Mouse (Mus musculus): Measurements from ENCODE around the gene Srp68.

Gene Srp68

DNA sequence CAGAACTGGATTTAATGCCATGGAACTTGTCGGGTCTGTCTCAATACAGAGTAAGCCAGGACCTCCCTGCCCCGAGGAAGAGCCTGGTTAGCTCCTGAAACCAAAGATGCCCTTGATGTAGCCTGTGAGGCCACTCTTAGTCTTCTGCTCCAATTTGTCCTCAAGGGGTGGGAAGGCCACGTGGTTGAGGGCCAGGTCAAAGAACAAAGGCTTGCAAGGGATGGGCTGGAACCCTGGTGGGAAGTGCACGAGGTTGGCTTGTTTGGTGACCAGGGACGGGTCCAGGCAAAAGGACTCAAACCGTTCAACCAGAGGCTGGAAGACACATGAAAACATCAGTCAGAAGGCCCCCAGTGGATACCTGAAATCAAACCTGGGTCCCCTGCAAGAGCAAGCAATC is 28.4 kb downstream of the Srp68 start:
- DNase-seq = no peak

DNA sequence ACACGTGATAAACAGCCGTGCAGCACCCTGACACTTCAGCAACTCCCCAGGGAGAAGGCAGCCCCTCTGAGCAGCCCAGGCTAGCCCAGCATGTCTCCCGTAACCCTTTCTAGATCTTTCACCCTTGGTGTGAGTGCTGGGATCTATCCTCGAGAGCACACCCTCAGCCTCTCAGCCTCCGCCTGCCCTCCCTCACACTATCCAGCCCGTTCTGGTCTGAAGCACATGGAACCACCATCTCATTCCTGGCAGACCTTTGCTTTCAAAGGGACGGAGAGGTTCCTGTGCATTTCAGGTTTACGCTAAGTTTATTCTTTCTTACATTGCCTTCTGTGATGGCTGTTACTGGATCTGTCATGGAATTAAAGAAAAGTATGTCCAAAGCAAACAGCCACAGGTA is 29.4 kb downstream of the Srp68 start:
- no peak for DNase-seq

DNA sequence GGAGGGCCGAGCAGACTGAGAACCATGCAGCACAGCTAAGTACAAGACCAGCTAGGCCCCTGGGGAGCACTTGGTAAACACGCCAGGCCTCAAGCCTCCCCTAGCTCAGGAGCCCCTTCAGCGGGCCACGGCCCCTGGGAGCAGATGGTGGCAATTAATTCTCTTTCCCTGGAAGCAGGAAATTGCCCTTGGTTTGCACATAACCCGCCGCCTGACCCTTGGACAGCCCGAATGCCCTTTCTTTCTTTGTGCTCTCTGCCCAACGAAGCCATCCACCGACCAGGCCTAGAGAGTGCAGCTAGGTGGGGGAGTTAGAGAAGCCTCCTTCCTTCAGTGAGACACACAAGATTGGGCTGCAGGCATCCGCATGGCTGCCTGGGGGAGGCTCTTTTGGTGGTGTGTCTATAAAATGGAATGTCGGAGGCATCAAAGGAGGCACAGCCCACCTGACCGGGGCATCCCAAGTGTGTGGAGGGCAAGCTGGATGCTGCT is 32.2 kb downstream of the Srp68 start:
- no peak for DNase-seq

DNA sequence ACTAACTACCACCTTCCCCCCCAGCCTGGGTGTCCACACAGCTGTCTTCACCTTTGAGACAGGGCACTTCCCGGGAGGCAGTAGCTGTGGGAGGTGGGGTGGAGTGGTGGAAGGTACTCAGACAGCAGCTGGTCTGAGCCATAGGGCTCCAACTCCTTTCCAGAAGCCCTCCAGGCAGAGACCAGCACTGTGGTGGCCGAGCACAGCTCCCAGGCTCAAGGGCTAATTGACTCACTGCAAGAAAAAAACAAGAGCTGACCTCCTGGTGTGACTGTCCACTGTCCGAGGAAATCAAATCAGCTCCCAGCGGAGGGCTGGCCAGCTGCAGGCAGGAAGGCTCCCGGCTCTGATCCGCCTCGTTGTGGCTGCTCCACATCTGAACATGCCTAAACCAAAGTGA is 34.2 kb downstream of the Srp68 start:
- DNase-seq = no peak

DNA sequence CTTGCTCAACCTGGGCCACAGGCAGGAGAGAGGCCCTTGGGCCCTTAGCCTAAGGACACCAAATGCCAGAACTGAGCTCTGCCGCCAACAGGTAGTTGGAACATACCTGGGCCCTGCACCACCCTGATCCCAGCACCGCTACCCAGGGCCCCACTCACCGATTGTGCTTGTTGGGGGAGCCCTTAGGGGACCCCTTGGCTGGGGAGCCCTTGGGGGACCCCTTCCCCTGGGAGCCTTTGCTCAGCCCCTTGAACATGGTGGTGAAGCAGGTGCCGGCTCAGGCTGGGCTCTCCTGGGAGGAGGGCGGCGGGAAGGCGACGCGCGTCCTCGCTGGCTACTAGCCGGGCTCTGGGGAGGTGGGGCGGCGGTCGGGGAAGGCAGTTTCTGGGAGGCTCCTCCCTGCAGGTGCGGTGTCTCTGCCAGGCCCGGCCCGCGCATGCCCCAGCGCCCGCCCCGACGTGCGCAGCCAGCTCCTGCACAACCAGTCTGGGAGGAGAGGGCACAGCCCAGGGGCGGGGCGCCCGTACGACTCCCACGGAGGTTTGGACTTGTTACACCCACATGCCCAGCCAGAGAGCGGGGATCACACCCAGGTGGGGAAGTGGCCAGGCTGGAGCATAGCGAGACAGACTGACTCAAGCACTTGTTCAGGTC is 36.1 kb downstream of the Srp68 start, which contains the start of gene Evpl:
Evpl (minus strand) TSS at position 336 of the 654 bp plus-strand sequence.
- peak; percentile 65 for DNase-seq

DNA sequence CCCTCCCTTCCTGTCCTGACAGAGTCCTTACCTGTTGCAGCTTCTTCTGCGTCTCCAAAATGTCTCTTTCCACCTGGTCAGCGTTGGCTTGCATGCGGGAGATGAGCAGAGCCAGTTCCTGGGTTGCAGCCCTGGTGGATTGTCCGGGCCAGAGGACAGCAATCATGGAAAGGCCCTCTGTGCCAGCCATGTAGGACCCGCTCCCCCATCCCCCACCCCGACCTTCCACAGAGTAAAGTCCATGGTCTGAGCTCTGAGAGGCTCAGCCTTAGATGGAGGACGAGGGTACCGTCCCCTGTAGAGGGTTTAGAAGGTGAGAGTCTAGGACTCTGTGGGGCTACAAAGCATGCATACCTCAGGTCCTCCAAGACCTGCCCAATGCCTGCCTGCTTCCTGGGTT is 39.1 kb downstream of the Srp68 start:
- no peak for DNase-seq

DNA sequence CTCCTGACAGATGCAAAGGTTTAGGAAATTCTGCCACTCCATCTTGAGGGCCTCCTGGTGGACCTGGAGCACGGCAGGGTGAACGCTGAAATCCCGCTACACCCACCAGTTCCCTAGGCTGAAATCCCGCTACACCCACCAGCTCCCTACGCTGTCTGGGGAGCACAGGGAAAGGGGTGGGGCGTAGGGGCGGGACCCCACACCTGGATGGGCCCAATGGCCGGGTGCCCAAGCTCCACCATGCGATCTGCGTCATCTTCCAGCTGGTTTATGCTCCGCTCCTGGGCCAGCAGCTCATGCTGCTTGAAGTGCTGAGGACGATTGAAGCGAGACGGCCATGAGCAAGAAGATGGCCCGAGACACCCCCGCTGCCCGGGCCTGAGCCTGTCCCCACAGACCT is 41.6 kb downstream of the Srp68 start:
- no peak for DNase-seq

DNA sequence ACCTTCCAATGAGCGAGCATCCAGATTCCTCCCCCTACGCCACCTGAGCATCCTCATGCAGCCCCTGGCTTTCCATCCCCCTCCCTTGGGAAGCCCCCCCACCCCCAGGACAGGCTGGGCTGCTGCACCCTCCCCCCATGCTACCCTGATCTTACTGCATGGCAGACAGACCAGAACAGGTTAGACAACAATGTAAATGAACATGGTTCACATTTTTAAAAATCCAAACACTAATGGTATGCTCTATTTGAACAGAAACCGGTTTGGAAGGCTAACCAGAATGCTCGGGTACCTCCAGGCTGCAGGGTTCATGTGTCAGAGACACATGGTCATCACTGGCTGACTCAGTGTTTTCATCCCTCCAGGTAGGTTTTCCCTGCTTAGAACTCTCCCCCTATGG is 45.3 kb downstream of the Srp68 start:
- no peak for DNase-seq

DNA sequence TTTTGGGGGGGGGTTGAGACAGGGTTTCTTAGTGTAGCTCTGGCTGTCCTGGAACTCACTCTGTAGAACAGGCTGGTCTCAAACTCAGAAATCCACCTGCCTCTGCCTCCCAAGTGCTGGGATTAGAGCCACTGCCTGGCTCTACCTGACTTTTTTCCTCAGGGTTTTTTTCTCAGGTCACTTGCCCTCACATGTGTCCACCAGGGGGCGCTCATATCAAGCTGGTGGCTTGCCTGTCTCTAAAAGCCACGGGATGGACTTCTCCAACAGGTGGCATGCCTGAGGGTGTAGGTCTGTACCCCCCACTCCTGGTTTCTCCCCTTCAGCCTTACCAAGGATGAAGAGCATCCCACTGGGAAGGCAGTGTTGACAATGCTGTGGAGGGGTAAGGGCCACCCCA is 47.6 kb downstream of the Srp68 start:
- peak; percentile 88 for DNase-seq

DNA sequence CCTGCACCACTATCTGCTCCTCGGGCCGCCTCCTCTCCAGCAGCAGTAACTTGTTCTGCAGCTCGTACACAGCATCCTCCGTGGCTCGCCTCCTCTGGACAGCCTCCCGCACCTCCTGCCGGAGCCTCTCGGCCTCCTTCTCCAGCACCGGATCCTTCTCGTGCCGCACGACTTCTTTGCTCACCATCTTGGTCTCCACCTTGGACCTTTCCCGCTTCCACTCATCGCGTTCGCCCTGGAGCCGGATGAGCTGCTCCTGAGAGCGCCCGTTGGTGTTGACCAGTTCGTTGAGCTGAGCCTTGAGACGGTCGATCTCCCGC is 51.3 kb downstream of the Srp68 start:
- no peak for DNase-seq

DNA sequence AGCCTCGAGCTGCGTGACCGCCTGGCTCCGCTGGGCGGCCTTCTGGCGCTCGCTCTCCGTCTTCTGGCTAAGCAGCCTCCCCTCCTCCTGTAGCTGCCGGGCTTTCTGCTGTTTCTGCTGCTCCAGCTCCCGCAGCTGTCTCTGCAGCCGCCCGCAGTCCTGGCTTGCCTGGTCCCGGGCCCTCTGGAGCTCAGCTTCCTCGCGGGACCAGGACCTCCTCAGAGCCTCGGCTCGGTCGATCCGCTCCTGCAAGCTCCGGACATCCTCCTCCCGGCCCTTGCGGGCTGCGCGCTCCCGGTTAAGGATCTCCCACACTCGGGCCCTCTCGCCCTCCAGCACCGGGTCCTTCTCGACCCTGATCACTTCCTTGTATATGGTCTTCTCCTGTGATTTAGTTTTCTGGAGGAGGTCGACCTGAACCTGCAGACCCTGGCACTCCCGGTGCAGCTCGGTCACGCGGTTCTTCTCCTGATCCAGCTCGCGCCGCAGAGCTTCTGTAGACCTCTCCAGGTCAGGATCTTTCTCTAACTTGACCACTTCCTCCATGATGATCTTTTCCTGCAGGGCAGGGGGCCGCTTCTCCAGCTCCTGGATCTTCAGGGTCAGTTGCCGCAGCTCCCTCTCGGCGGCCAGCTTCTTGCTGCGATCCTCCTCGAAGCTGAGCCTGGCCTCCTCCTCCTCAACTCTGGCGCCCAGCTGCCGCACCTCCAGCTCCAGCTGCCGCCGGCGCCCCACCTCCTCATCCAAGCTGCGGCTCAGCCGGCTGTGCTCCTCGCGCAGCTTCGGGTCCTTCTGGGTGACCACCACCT is 51.9 kb downstream of the Srp68 start:
- DNase-seq = no peak

DNA sequence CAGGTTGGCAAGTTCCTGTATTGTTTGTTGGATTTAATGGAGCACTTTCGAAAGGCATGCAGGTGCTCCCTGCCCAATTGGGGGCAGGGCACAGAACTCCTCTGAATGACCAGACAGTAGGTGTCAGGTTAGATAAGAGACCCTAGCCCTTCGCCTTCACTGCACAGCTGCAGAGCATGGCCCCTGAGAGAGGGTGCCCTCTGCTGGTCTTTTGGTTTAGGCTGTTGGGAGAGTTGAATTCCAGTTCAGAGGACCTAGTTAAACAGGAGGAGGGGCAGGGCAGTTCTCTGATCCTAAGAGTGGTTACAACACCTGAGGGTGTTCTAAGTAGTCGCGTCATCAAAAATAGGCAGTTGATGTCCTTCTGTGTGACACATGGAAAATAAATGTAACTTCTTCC is 54.1 kb downstream of the Srp68 start:
- DNase-seq = peak; percentile 73

DNA sequence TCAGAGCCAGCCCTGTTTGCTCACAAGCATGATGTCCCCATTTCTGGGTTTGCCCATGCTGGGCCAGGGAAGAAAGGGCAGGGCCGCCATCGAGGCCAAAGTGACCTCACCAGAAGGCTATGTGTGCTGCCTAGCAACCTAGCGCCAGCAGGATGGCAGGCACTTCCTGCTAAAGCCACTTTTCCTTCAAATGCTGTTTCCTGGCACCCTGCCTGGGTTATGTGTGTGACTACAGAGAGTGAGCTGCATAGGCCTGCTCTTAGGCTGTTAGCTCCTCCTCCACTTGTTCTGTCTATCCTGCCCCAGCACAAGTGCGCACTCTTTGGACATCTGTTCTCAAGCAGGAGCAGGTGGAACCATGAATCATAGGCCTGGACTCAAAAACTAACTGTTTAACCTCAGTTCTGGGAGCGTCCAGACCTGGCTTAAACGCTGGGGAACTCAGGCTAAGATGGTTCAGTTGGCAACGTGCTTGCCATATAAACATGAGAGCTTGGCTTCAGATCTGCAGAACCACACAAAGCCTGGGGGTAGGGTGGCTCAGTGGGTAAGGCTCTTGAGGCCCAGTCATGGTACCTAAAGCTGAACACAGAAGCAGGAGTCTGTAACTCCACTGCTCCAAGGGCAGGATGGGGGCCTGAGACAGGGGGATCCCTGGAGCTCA is 55.1 kb downstream of the Srp68 start:
- DNase-seq = peak; percentile 51

DNA sequence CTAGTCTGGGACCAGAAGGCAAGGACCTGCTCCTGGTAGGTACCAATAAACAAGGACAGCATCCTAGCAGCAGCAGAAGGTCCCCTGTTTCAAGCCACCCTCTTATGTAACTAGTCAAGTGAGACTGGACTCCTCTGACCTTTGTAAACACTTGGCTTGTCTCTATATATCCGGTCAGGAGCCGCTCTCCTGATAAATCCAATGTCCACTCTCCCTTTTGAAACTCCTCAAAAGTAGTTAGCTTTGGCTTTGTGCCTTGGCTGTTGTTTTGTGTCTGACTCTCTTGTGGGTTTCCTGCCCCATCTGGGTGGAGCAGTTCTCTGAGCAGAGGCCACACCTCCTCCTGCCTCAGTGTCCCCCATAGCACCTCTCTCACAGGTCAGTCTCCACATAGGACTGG is 55.8 kb downstream of the Srp68 start:
- no peak for DNase-seq

DNA sequence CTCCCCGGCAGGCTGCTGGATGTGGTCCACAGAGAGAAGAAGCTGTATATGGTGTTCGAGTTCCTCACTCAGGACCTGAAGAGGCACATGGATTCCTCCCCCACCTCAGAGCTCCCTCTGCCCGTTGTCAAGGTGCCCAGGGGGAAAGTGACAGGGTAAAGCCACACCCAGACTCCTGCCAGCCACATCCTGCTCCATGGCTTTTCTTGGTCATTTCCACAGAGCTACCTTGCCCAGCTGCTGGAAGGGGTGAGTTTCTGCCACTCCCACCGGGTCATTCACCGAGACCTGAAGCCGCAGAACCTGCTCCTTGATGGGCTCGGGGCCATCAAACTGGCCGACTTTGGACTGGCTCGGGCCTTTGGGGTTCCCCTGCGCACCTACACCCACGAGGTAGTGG is 57.5 kb downstream of the Srp68 start:
- DNase-seq = no peak

DNA sequence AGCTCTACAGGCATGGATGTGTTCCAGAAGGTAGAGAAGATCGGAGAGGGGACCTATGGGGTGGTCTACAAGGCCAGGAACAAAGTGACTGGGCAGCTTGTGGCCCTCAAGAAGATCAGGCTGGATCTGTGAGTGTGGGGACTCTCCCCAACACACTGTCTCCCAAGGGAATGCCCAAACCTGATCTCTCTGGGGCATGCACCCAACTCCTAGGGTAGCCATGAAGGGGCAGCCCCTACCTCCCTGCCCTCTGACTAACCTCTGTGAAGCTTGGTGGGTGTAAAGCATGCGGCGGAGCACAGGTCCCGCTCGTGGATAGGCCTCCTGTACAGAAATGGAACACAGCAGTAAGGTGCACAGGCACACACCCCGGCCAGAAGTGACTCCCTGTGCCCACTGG is 58.0 kb downstream of the Srp68 start:
- DNase-seq = no peak

DNA sequence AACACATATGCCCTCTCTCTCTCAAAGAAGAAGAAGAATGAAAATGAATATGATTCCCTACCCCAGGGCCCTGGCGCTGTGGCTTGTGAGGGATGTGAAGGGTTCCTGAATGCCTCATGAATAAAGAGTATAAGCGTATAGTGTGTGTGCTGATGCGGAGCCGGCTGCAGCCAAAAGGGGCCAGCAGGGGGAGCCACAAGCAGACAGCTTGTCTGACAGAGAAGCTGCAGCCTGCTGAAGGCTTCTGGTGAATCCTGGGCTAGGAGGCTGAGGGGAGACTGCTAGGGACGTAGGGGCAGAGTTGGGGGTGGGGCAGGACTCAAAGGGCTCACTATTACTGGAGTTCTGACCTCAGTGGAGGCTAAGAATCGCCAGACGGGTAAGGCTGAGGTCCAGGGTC is 58.8 kb downstream of the Srp68 start:
- DNase-seq = peak; percentile 56

DNA sequence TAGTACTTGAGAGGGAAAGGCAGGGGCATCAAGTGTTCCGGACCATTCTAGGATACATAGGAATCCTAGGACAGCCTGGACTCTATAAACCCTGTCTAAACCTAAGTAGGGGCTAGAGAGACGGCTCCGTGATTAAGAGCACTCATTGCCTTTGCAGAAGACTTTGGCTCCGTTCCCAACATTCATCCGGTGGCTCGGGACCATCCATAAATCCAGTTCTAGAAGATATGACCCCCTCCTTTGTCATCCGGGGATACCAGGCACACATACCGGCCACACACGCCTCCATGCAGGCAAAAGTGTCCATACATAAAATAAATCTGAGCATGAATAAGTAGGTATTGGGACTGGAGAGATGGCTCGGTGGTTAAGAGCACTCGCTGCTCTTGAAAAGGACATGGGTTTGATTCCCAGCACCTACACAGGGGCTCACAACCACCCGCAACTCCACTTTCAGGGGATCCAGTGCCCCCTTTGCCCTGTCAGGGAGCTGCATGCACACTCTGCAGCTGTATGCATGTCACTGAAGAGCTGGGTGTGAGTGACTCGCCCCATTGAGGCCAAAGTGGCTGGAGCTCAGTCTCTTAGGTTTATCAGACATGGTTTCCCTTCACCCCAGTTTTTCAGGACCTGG is 60.0 kb downstream of the Srp68 start:
- no peak for DNase-seq

DNA sequence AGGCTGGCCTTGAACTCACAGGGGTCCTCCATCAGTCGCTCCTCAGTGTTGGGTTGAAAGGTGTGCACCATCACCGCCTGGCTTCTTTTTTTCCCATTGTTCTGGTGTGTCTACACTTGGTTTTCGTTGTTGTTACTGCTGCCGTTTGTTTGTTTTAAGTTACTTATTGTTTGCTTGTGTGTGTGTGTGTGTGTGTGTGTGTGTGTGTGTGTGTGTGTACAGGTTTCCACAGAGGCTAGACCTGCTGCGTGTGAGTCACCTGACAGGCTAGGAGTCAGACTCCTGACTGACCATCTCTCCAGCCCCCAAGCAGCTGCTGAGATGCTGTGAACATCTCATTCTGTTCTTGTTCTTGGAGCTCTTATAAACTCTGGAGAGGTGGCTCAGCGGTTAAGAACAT is 61.2 kb downstream of the Srp68 start:
- DNase-seq = no peak

DNA sequence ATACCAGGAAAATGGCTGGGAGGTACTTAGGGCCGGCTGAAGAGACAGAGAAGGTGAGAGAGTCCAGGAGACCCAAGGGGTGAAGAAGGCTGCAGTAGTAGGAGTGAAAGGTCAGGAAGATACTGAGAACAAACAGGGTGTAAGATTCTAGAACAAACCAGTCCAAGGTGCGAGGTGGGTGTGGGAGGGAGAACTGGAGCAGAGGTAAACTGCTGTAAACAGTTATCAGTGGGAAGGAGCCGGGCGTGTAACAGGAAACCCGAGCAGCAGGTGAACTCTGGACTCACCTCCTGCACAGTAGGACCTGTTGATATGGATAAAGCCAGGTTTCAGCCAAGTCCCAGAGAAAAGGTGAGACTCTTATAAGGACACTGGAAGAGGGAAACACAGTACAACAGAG is 63.3 kb downstream of the Srp68 start:
- DNase-seq = no peak

DNA sequence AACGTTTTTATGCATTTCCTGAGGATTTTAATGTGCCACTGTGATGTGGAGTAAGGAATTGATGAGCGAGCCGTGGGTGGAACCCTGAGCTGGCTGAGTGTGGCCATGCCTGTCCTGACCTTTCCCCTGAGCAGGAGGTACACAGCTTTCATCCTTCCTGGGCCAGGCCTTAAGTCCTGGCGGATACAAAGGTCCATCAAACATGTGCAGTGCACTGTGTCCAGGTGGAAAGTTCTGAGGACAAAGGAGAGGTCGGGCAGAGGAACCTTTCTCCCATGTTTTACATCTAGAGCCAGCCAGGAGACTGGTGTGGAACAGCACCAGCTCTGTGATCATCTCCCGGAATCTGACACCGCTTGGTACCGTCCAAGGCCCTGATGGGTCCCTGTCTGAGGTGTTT is 64.8 kb downstream of the Srp68 start:
- no peak for DNase-seq

DNA sequence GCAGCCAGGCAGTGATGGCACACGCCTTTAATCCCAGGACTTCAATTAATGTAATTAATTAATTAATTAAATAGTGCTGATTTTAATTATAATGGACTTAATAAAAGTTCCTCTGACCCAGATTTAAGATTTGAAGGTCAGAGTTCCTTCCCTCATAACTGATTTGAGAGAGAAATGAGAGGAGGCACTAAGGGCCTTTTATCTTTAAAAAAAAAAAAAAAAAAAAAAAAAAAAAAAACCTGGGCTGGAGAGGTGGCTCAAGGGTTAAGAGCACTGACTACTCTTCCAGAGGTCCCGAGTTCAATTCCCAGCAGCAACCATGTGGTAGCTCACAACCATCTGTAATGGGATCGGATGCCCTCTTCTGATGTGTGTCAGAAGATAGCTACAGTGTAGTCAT is 65.4 kb downstream of the Srp68 start:
- no peak for DNase-seq

DNA sequence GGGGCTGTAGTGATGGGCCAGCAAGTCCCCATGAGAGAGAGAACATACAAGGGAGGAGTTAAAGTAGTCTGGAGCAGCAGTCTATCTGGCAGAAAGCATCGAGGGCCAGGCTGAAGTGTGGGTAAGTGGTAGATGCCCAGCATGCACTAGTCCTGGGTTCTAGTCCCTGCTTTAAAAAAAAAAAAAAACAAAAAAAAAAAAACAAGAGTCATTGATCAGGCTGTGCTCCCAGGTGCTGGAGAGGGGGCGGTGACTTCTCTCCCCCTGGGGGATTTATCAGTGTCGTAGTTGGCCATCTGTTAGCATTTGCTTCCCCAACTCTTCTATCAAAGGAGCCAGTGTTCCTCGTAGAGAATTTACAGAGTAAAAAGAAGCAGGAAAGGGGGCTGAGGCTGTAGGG is 67.3 kb downstream of the Srp68 start:
- no peak for DNase-seq

DNA sequence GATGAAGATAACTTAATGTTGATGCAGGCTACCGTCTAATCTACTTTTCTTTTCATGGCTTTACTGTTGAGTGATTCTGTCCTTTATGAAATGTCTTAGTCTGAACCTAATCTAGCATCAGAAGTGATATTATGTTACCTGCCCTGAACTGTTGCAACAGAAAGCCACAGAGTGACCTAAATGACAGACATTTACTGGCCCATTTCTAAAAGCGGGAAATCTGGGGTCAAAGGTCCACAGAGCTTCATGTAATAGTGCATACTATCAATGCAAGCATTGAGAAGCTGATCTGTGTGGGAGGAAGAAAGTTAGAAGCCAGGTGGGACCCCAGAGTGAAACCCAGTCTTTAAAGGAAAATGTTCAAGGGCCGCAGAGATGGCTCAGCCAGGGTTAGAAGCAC is 70.9 kb downstream of the Srp68 start:
- DNase-seq = no peak

Data from liver (tissue).